Mouse (Mus musculus): ENCODE results near the gene Micall2. TPM values are rescaled to one million over a fixed set of nuclear protein-coding genes. Genes with fewer than 3 reads are reported as not detected.

The Micall2 gene
- polyA plus RNA-seq, 1 experiment: 1.8 TPM

- Histone ChIP-seq H3K9me3 (replicated peaks; ENCODE audit: control insufficient read depth, insufficient read depth, low read length, poor library complexity, severe bottlenecking) (no peaks in the 10 kb centered on the region), H3K4me1 (ENCODE audit: control insufficient read depth, insufficient read depth, low read length) (no peaks in the 10 kb centered on the region), H3K4me3 (ENCODE audit: low read depth, low read length) (no peak overlapping the region), H3K27ac (ENCODE audit: insufficient read depth, low read length) (no peak overlapping the region), H3K9ac (ENCODE audit: low read depth, poor library complexity, severe bottlenecking) (no peak overlapping the region), H3K27me3 (ENCODE audit: control insufficient read depth, insufficient read depth, low read length, poor library complexity, severe bottlenecking) (no peaks in the 10 kb centered on the region), H3K36me3 (ENCODE audit: control insufficient read depth, insufficient read depth, low read length, poor library complexity, severe bottlenecking) (no peaks in the 10 kb centered on the region)
- no peak for TF ChIP-seq CTCF (IDR thresholded peaks at IDR 0.05; ENCODE audit: low read depth, low read length)
- no peak for TF ChIP-seq EP300 (IDR thresholded peaks at IDR 0.05; ENCODE audit: insufficient read depth, low read depth, low read length)
- no peak for TF ChIP-seq POLR2A (IDR thresholded peaks at IDR 0.05; ENCODE audit: insufficient read depth, low read length)
These were observed 41.7 kb downstream of the Micall2 start for GRCm38 (mm10) chr5:139694292-139694988.

- TF ChIP-seq POLR2A (IDR thresholded peaks at IDR 0.05; ENCODE audit: insufficient read depth, low read length): no peak
- no peak for TF ChIP-seq CTCF (IDR thresholded peaks at IDR 0.05; ENCODE audit: low read depth, low read length)
- no peak for TF ChIP-seq EP300 (IDR thresholded peaks at IDR 0.05; ENCODE audit: insufficient read depth, low read depth, low read length)
- H3K27me3 ChIP-seq (ENCODE audit: control insufficient read depth, insufficient read depth, low read length, poor library complexity, severe bottlenecking): no peaks in the 10 kb centered on the region
These were observed 45.3 kb downstream of the Micall2 start for GRCm38 (mm10) chr5:139690791-139691190.

GRCm38 (mm10) chr5:139688356-139688755, 47.8 kb downstream of the Micall2 start:
- H3K9ac ChIP-seq (ENCODE audit: low read depth, poor library complexity, severe bottlenecking): no peak overlapping the region
- no peaks in the 10 kb centered on the region for H3K36me3 ChIP-seq (ENCODE audit: control insufficient read depth, insufficient read depth, low read length, poor library complexity, severe bottlenecking)
- H3K4me3 ChIP-seq (ENCODE audit: low read depth, low read length): no peak overlapping the region
- no peaks in the 10 kb centered on the region for H3K9me3 ChIP-seq (replicated peaks; ENCODE audit: control insufficient read depth, insufficient read depth, low read length, poor library complexity, severe bottlenecking)
- H3K4me1 ChIP-seq (ENCODE audit: control insufficient read depth, insufficient read depth, low read length): peaks cover 2% of the 10 kb centered on the region
- H3K27me3 ChIP-seq (ENCODE audit: control insufficient read depth, insufficient read depth, low read length, poor library complexity, severe bottlenecking): no peaks in the 10 kb centered on the region
- H3K27ac ChIP-seq (ENCODE audit: insufficient read depth, low read length): no peak overlapping the region
- TF ChIP-seq EP300 (IDR thresholded peaks at IDR 0.05; ENCODE audit: insufficient read depth, low read depth, low read length) (no peak), CTCF (IDR thresholded peaks at IDR 0.05; ENCODE audit: low read depth, low read length) (no peak), POLR2A (IDR thresholded peaks at IDR 0.05; ENCODE audit: insufficient read depth, low read length) (no peak)

More at GRCm38 (mm10) chr5:139690791-139691190, 45.3 kb downstream of the Micall2 start:
- H3K9ac ChIP-seq (ENCODE audit: low read depth, poor library complexity, severe bottlenecking): no peak overlapping the region
- H3K27ac ChIP-seq (ENCODE audit: insufficient read depth, low read length): no peak overlapping the region
- peaks cover 2% of the 10 kb centered on the region for H3K4me1 ChIP-seq (ENCODE audit: control insufficient read depth, insufficient read depth, low read length)
- no peaks in the 10 kb centered on the region for H3K36me3 ChIP-seq (ENCODE audit: control insufficient read depth, insufficient read depth, low read length, poor library complexity, severe bottlenecking)
- no peaks in the 10 kb centered on the region for H3K9me3 ChIP-seq (replicated peaks; ENCODE audit: control insufficient read depth, insufficient read depth, low read length, poor library complexity, severe bottlenecking)
- no peak overlapping the region for H3K4me3 ChIP-seq (ENCODE audit: low read depth, low read length)

- no peak overlapping the region for H3K9ac ChIP-seq (ENCODE audit: low read depth, poor library complexity, severe bottlenecking)
- H3K4me3 ChIP-seq (ENCODE audit: low read depth, low read length): no peak overlapping the region
- TF ChIP-seq CTCF (IDR thresholded peaks at IDR 0.05; ENCODE audit: low read depth, low read length) (peak; percentile 88), POLR2A (IDR thresholded peaks at IDR 0.05; ENCODE audit: insufficient read depth, low read length) (no peak)
- no peaks in the 10 kb centered on the region for H3K27me3 ChIP-seq (ENCODE audit: control insufficient read depth, insufficient read depth, low read length, poor library complexity, severe bottlenecking)
- H3K36me3 ChIP-seq (ENCODE audit: control insufficient read depth, insufficient read depth, low read length, poor library complexity, severe bottlenecking): no peaks in the 10 kb centered on the region
- peaks cover 2% of the 10 kb centered on the region for H3K4me1 ChIP-seq (ENCODE audit: control insufficient read depth, insufficient read depth, low read length)
- H3K27ac ChIP-seq (ENCODE audit: insufficient read depth, low read length): no peak overlapping the region
- no peaks in the 10 kb centered on the region for H3K9me3 ChIP-seq (replicated peaks; ENCODE audit: control insufficient read depth, insufficient read depth, low read length, poor library complexity, severe bottlenecking)
These were observed 48.5 kb downstream of the Micall2 start for GRCm38 (mm10) chr5:139687646-139688045.

GRCm38 (mm10) chr5:139686530-139687249, 49.4 kb downstream of the Micall2 start:
- TF ChIP-seq EP300 (IDR thresholded peaks at IDR 0.05; ENCODE audit: insufficient read depth, low read depth, low read length): peak; percentile 66; the same call in 1 of the 2 replicates
- TF ChIP-seq POLR2A (IDR thresholded peaks at IDR 0.05; ENCODE audit: insufficient read depth, low read length): peak; percentile 81
- no peak for TF ChIP-seq CTCF (IDR thresholded peaks at IDR 0.05; ENCODE audit: low read depth, low read length)
- Histone ChIP-seq H3K27me3 (ENCODE audit: control insufficient read depth, insufficient read depth, low read length, poor library complexity, severe bottlenecking) (no peaks in the 10 kb centered on the region), H3K27ac (ENCODE audit: insufficient read depth, low read length) (peak overlapping the region; percentile 33), H3K4me3 (ENCODE audit: low read depth, low read length) (peak overlapping the region; percentile 21), H3K9me3 (replicated peaks; ENCODE audit: control insufficient read depth, insufficient read depth, low read length, poor library complexity, severe bottlenecking) (no peaks in the 10 kb centered on the region), H3K36me3 (ENCODE audit: control insufficient read depth, insufficient read depth, low read length, poor library complexity, severe bottlenecking) (no peaks in the 10 kb centered on the region), H3K9ac (ENCODE audit: low read depth, poor library complexity, severe bottlenecking) (peak overlapping the region; percentile 21), H3K4me1 (ENCODE audit: control insufficient read depth, insufficient read depth, low read length) (peaks cover 2% of the 10 kb centered on the region)

GRCm38 (mm10) chr5:139683228-139683627, 52.9 kb downstream of the Micall2 start:
- H3K9ac ChIP-seq (ENCODE audit: low read depth, poor library complexity, severe bottlenecking): no peak overlapping the region
- H3K4me1 ChIP-seq (ENCODE audit: control insufficient read depth, insufficient read depth, low read length): peaks cover 2% of the 10 kb centered on the region
- H3K36me3 ChIP-seq (ENCODE audit: control insufficient read depth, insufficient read depth, low read length, poor library complexity, severe bottlenecking): no peaks in the 10 kb centered on the region
- no peak overlapping the region for H3K4me3 ChIP-seq (ENCODE audit: low read depth, low read length)
- no peaks in the 10 kb centered on the region for H3K9me3 ChIP-seq (replicated peaks; ENCODE audit: control insufficient read depth, insufficient read depth, low read length, poor library complexity, severe bottlenecking)
- TF ChIP-seq EP300 (IDR thresholded peaks at IDR 0.05; ENCODE audit: insufficient read depth, low read depth, low read length) (no peak), CTCF (IDR thresholded peaks at IDR 0.05; ENCODE audit: low read depth, low read length) (no peak), POLR2A (IDR thresholded peaks at IDR 0.05; ENCODE audit: insufficient read depth, low read length) (no peak)
- H3K27me3 ChIP-seq (ENCODE audit: control insufficient read depth, insufficient read depth, low read length, poor library complexity, severe bottlenecking): no peaks in the 10 kb centered on the region
- H3K27ac ChIP-seq (ENCODE audit: insufficient read depth, low read length): no peak overlapping the region
